Mouse (Mus musculus) CH12.LX (cell line): ENCODE results near the gene Lrmda. TPM values are rescaled to one million over a fixed set of nuclear protein-coding genes. Genes with fewer than 3 reads are reported as not detected.
"Not testable (repeated sequence)": the region's sequence is repeated elsewhere in the genome, so short reads cannot be mapped to it uniquely, and the experiment has no call there.

ENCODE experiments used
- DNase-seq: peaks from one replicate; pipeline ENCODE4 v3.0.0-alpha.2; 2013; ENCODE audit errors: extremely low read depth
- H3K27ac ChIP-seq: 2 replicates; pipeline ENCODE4 v1.5.1; 2012; ENCODE audit warnings: low read depth, mild to moderate bottlenecking, control low read depth, moderate library complexity; ENCODE audit not compliant: insufficient read depth
- H3K27me3 ChIP-seq: replicated peaks from 2 replicates; pipeline ENCODE3; 2012; ENCODE audit warnings: inconsistent platforms
- H3K36me3 ChIP-seq, 2 experiments: replicated peaks in 1 of 2; 2 replicates each; pipeline versions ENCODE3 to v1.6.1; 2012; ENCODE audit warnings: inconsistent platforms in 1 of 2, low read length in 1 of 2, mild to moderate bottlenecking in 1 of 2, mixed read lengths in 1 of 2, moderate library complexity in 1 of 2; ENCODE audit not compliant: control insufficient read depth in 1 of 2, insufficient read depth in 1 of 2
- H3K4me1 ChIP-seq, 2 experiments: 2 replicates each; pipeline ENCODE4 v1.6.1; 2012; ENCODE audit warnings: inconsistent platforms in 1 of 2, moderate library complexity in 1 of 2; ENCODE audit not compliant: insufficient read depth in 2 of 2, control insufficient read depth in 1 of 2
- H3K4me2 ChIP-seq: 2 replicates; pipeline ENCODE4 v1.6.1; 2012; ENCODE audit warnings: low read depth, mild to moderate bottlenecking, control low read depth; ENCODE audit not compliant: poor library complexity, insufficient read depth, severe bottlenecking
- H3K4me3 ChIP-seq, 3 experiments: fragments of 150-350 bp in 1 of 3; sonication (generic) in 1 of 3; replicated peaks in 1 of 3; 2 replicates each; pipeline versions ENCODE3 to v1.5.1; 2011 to 2012; ENCODE audit warnings: low read depth in 2 of 3, low read length in 2 of 3, mild to moderate bottlenecking in 2 of 3, moderate library complexity in 2 of 3, control low read depth in 1 of 3, improper control_type of control experiment in 1 of 3, inconsistent platforms in 1 of 3, mixed read lengths in 1 of 3; ENCODE audit not compliant: poor library complexity in 1 of 3
- H3K79me2 ChIP-seq: replicated peaks from 2 replicates; pipeline ENCODE4 v1.6.1; 2012; ENCODE audit warnings: mild to moderate bottlenecking, moderate library complexity; ENCODE audit not compliant: control insufficient read depth, poor library complexity, insufficient read depth, severe bottlenecking; ENCODE audit errors: extremely low read depth
- H3K9ac ChIP-seq: 2 replicates; pipeline ENCODE4 v1.6.1; 2012; ENCODE audit warnings: low read depth, mild to moderate bottlenecking, control low read depth, moderate library complexity; ENCODE audit not compliant: insufficient read depth
- H3K9me3 ChIP-seq: replicated peaks from 2 replicates; pipeline ENCODE3; 2012; ENCODE audit warnings: low read length, inconsistent platforms, mixed read lengths
- CHD1 ChIP-seq: IDR thresholded peaks from 2 replicates; pipeline ENCODE4 v1.6.1; 2012; ENCODE audit warnings: low read depth, low read length, improper control_type of control experiment, inconsistent platforms
- CHD2 ChIP-seq: IDR thresholded peaks from 2 replicates; pipeline ENCODE4 v1.6.1; 2011; ENCODE audit warnings: low read length, improper control_type of control experiment
- ELF1 ChIP-seq: IDR thresholded peaks from 2 replicates; pipeline ENCODE4 v1.6.1; 2014; ENCODE audit warnings: low read depth, mild to moderate bottlenecking, inconsistent platforms, low read length, improper control_type of control experiment
- EP300 ChIP-seq: IDR thresholded peaks from 2 replicates; pipeline ENCODE4 v1.6.1; 2011; ENCODE audit warnings: low read length, improper control_type of control experiment
- ETS1 ChIP-seq: conservative IDR thresholded peaks from 2 replicates; pipeline ENCODE4 v1.6.1; 2012; ENCODE audit warnings: low read depth, mild to moderate bottlenecking, inconsistent platforms, low read length, improper control_type of control experiment, moderate library complexity
- HCFC1 ChIP-seq: IDR thresholded peaks from 2 replicates; pipeline ENCODE4 v1.6.1; 2012; ENCODE audit warnings: low read depth, mild to moderate bottlenecking, inconsistent platforms, low read length, improper control_type of control experiment
- JUN ChIP-seq: IDR thresholded peaks from 2 replicates; pipeline ENCODE4 v1.6.1; 2011; ENCODE audit warnings: low read depth, mild to moderate bottlenecking, low read length, improper control_type of control experiment, moderate library complexity; ENCODE audit not compliant: insufficient read depth
- JUND ChIP-seq: conservative IDR thresholded peaks from 2 replicates; pipeline ENCODE4 v1.6.1; 2011; ENCODE audit warnings: low read depth, low read length, improper control_type of control experiment
- MEF2A ChIP-seq: IDR thresholded peaks from 2 replicates; pipeline ENCODE4 v1.6.1; 2014; ENCODE audit warnings: low read depth, mild to moderate bottlenecking, inconsistent platforms, low read length, improper control_type of control experiment, borderline replicate concordance
- MXI1 ChIP-seq: IDR thresholded peaks from 2 replicates; pipeline ENCODE4 v1.6.1; 2011; ENCODE audit warnings: mild to moderate bottlenecking, low read depth, low read length, improper control_type of control experiment
- PAX5 ChIP-seq: IDR thresholded peaks from 2 replicates; pipeline ENCODE4 v1.6.1; 2012; ENCODE audit warnings: low read length, inconsistent platforms, mixed read lengths
- POLR2AphosphoS2 ChIP-seq: IDR thresholded peaks from 2 replicates; pipeline ENCODE4 v1.6.1; 2011; ENCODE audit warnings: low read depth, low read length, improper control_type of control experiment
- USF2 ChIP-seq: conservative IDR thresholded peaks from 2 replicates; pipeline ENCODE4 v1.6.1; 2011; ENCODE audit warnings: low read depth, low read length, improper control_type of control experiment
- ZKSCAN1 ChIP-seq: IDR thresholded peaks from 2 replicates; pipeline ENCODE4 v1.6.1; 2012; ENCODE audit warnings: low read depth, inconsistent platforms, low read length, improper control_type of control experiment, borderline replicate concordance
- ZNF384 ChIP-seq: IDR thresholded peaks from 2 replicates; pipeline ENCODE4 v1.6.1; 2012; ENCODE audit warnings: low read depth, low read length, improper control_type of control experiment, inconsistent platforms
- dilution Hi-C: fragments of 300-500 bp; cut with MboI; formaldehyde crosslinking; loops from 2 replicates; pipeline ENCODE4 v1.14.3; 2020; ENCODE audit warnings: low sequenced_read_pairs; ENCODE audit not compliant: extremely low pct_unique_long_range_greater_than_20kb, extremely low pct_ligation_motif_present
- in situ Hi-C: fragments of 300-500 bp; cut with MboI; formaldehyde crosslinking; loops from 3 replicates; pipeline ENCODE4 v1.14.3; 2019; ENCODE audit warnings: low sequenced_read_pairs, low pct_ligation_motif_present, low pct_unique_long_range_greater_than_20kb, mixed read lengths
- polyA plus RNA-seq: library from polyadenylated mRNA; unstranded; fragments of >175 nt; gene quantifications from 2 replicates; pipeline ENCODE4 v1.2.1, GENCODE M21; 2012; ENCODE audit warnings: low read depth; ENCODE audit not compliant: insufficient read length
- total RNA-seq, 2 experiments: library from RNA; depleted of rRNA; stranded (reverse); fragments of 300-350 nt in 1 of 2; fragments of >200 nt in 1 of 2; gene quantifications; 2 replicates each; pipeline ENCODE4 v1.2.3; 2012 to 2014

Lrmda gene
- total and polyA plus RNA-seq, 3 experiments: 0.89 to 3.7 (median 1.9) TPM

GRCm38 (mm10) chr14:22801714-22802113 lies 782.2 kb downstream of the Lrmda start:
- H3K36me3 ChIP-seq, H3K27ac ChIP-seq, H3K79me2 ChIP-seq, DNase-seq, H3K27me3 ChIP-seq, dilution Hi-C loops, H3K4me3 ChIP-seq, H3K9me3 ChIP-seq, H3K4me2 ChIP-seq, H3K9ac ChIP-seq: not testable (repeated sequence)
- peak; percentile 83 for TF ChIP-seq ZNF384
- H3K4me1 ChIP-seq: peaks cover 3 to 19% of the 10 kb centered on the region in 2 experiments; a peak in 3 of 4 replicates
- in situ Hi-C loops: loop anchor here (25.0 kb wide), 1 partner anchor 236 kb away; no protein-coding TSS in a partner anchor

- no peak overlapping the region for H3K4me2 ChIP-seq
- no peaks in the 10 kb centered on the region for H3K4me1 ChIP-seq
- no peak overlapping the region for H3K4me3 ChIP-seq
- no peaks in the 10 kb centered on the region for H3K36me3 ChIP-seq
- no peak for DNase-seq
- no peaks in the 10 kb centered on the region for H3K27me3 ChIP-seq
- in situ Hi-C loops: loop anchor here (25.0 kb wide), 1 partner anchor 230 kb away; no protein-coding TSS in a partner anchor
- H3K79me2 ChIP-seq: no peaks in the 10 kb centered on the region
- dilution Hi-C loops: no loop called here
- no peak for TF ChIP-seq ETS1
- no peak for TF ChIP-seq ZKSCAN1
- no peak for TF ChIP-seq HCFC1
- no peak for TF ChIP-seq JUND
- TF ChIP-seq POLR2AphosphoS2: no peak
- TF ChIP-seq ELF1: no peak
- no peak for TF ChIP-seq USF2
- TF ChIP-seq EP300: no peak
- no peak for TF ChIP-seq MXI1
- no peak for TF ChIP-seq CHD2
- no peak for TF ChIP-seq PAX5
- no peak for TF ChIP-seq CHD1
- no peak for TF ChIP-seq JUN
- no peak for TF ChIP-seq MEF2A
- no peak overlapping the region for H3K27ac ChIP-seq
- H3K9me3 ChIP-seq: no peaks in the 10 kb centered on the region
- no peak overlapping the region for H3K9ac ChIP-seq
Measured at GRCm38 (mm10) chr14:22807324-22807723, 787.8 kb downstream of the Lrmda start.
